Mouse (Mus musculus) common myeloid progenitor, adult 5-6 weeks (primary cell): ENCODE measurements at regions not wholly inside any gene's neighbourhood (a gene's known extent, or its start where the extent isn't known, plus 50 kb on each side); places are given as distances from the start of the nearest gene placed in this dataset.
A peak's percentile ranks its signal among the peaks of the same experiment; 100 is the strongest.

Experiments
- ATAC-seq: replicated peaks from 2 replicates; pipeline ENCODE4 v1.8.0; 2016; ENCODE audit warnings: low read depth, mild to moderate bottlenecking, moderate TSS enrichment, inconsistent platforms; ENCODE audit not compliant: poor library complexity, severe bottlenecking

GRCm38 (mm10) chr4:125356441-125356840, 134.1 kb upstream of the Grik3 start:
- ATAC-seq: no peak

GRCm38 (mm10) chr4:125354742-125355141, 135.8 kb upstream of the Grik3 start:
- ATAC-seq: no peak

GRCm38 (mm10) chr4:125350056-125350455, 140.4 kb upstream of the Grik3 start:
- no peak for ATAC-seq

GRCm38 (mm10) chr4:125339056-125339455, 151.4 kb upstream of the Grik3 start:
- no peak for ATAC-seq

GRCm38 (mm10) chr4:125328806-125329205, 161.7 kb upstream of the Grik3 start:
- no peak for ATAC-seq

GRCm38 (mm10) chr4:125324495-125324894, 166.0 kb upstream of the Grik3 start:
- ATAC-seq: no peak

- no peak for ATAC-seq
These were observed 171.2 kb upstream of the Grik3 start for GRCm38 (mm10) chr4:125319343-125319742.

- ATAC-seq: no peak
These were observed 172.2 kb upstream of the Grik3 start for GRCm38 (mm10) chr4:125318293-125318692.

- ATAC-seq: no peak
These were observed 173.6 kb upstream of the Grik3 start for GRCm38 (mm10) chr4:125316876-125317275.

GRCm38 (mm10) chr4:125315818-125316217, 174.7 kb upstream of the Grik3 start:
- no peak for ATAC-seq

- no peak for ATAC-seq
These were observed 176.6 kb upstream of the Grik3 start for GRCm38 (mm10) chr4:125313892-125314291.

- ATAC-seq: no peak
These were observed 177.2 kb upstream of the Grik3 start for GRCm38 (mm10) chr4:125313252-125313651.

GRCm38 (mm10) chr4:125308171-125308570, 180.5 kb upstream of the Zc3h12a start:
- no peak for ATAC-seq

GRCm38 (mm10) chr4:125305766-125306165, 178.1 kb upstream of the Zc3h12a start:
- no peak for ATAC-seq

- ATAC-seq: no peak
These were observed 175.0 kb upstream of the Zc3h12a start for GRCm38 (mm10) chr4:125302660-125303059.

GRCm38 (mm10) chr4:125300503-125301457, 173.1 kb upstream of the Zc3h12a start:
- peak; percentile 97 for ATAC-seq

- ATAC-seq: no peak
These were observed 163.1 kb upstream of the Zc3h12a start for GRCm38 (mm10) chr4:125290761-125291160.

GRCm38 (mm10) chr4:125289709-125290108, 162.1 kb upstream of the Zc3h12a start:
- no peak for ATAC-seq

GRCm38 (mm10) chr4:125289031-125289449, 161.4 kb upstream of the Zc3h12a start:
- no peak for ATAC-seq

GRCm38 (mm10) chr4:125282974-125283319, 155.3 kb upstream of the Zc3h12a start:
- ATAC-seq: no peak

- ATAC-seq: no peak
These were observed 154.7 kb upstream of the Zc3h12a start for GRCm38 (mm10) chr4:125282154-125282973.
